Mouse (Mus musculus) granulocyte monocyte progenitor cell, adult 5-6 weeks (primary cell): ENCODE measurements around the gene Sytl4. TPM values are rescaled to one million over a fixed set of nuclear protein-coding genes. Genes with fewer than 3 reads are reported as not detected.

Experiments
- total RNA-seq, 2 experiments: library from RNA; stranded (forward) in 1 of 2; stranded (reverse) in 1 of 2; fragments of 200-712, 200-1000 nt in 1 of 2; fragments of >200 nt in 1 of 2; fragmentation: Nextera tagmentation in 1 of 2; gene quantifications; 2 replicates each; pipeline ENCODE4 v1.2.3; 2014 to 2017

The Sytl4 gene
- total RNA-seq, 2 experiments from 2014 or later: 1.5 to 4.9 TPM

Other genes starting within 250 kb of the Sytl4 start
- not detected in 2 replicates for gene Tnmd, start 130.8 kb downstream of the Sytl4 start, total RNA-seq (2014; fragmentation: Nextera tagmentation)
- not detected in 2 replicates for gene Tnmd, start 130.8 kb downstream of the Sytl4 start, total RNA-seq (2017)
- 1.6 TPM in 1 of 2 replicates, not detected in the other for gene Tspan6, start 83.4 kb downstream of the Sytl4 start, total RNA-seq (2014; fragmentation: Nextera tagmentation)
- gene Tspan6, start 83.4 kb downstream of the Sytl4 start, total RNA-seq (2017): 2.3 TPM in 1 of 2 replicates, not detected in the other
- not detected in 2 replicates for gene Srpx2, start 73.4 kb downstream of the Sytl4 start, total RNA-seq (2014; fragmentation: Nextera tagmentation)
- gene Srpx2, start 73.4 kb downstream of the Sytl4 start, total RNA-seq (2017): not detected in 2 replicates
- 50.0 and 59.7 TPM in 2 replicates for gene Cstf2, start 77.4 kb upstream of the Sytl4 start, total RNA-seq (2014; fragmentation: Nextera tagmentation)
- 65.1 and 96.1 TPM in 2 replicates for gene Cstf2, start 77.4 kb upstream of the Sytl4 start, total RNA-seq (2017)
- gene Xkrx, start 180.3 kb upstream of the Sytl4 start, total RNA-seq (2014; fragmentation: Nextera tagmentation): 0.38 TPM in 1 of 2 replicates, not detected in the other
- not detected in 2 replicates for gene Xkrx, start 180.3 kb upstream of the Sytl4 start, total RNA-seq (2017)
- not detected in 2 replicates for gene Arl13a, start 205.7 kb upstream of the Sytl4 start, total RNA-seq (2014; fragmentation: Nextera tagmentation)
- gene Arl13a, start 205.7 kb upstream of the Sytl4 start, total RNA-seq (2017): not detected in 2 replicates
- gene Nox1, start 240.1 kb upstream of the Sytl4 start, total RNA-seq (2014; fragmentation: Nextera tagmentation): 1.6 TPM in 1 of 2 replicates, not detected in the other
- gene Nox1, start 240.1 kb upstream of the Sytl4 start, total RNA-seq (2017): 0.13 TPM in 1 of 2 replicates, not detected in the other